Comparison of ENCODE assay signal across 24 mouse cellular contexts in the genomic region with DNA sequence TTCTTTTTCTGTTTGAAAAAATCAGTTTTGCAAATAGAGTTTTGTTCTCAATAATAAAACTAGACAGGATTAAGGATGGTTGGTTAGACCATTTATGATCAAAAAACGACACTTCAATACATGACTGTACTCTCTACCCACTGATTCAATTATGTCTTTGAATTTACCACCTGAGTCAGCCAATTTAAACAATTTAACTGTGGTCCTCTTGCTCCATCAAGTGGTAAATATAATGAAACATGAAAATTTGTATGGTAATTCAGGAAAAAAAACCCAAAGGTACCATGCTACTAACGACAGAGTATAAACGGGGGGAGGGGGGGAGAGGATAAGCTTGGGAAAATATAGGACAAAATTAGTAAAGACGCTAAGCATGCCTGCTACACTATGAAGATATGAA.
DNase-seq lines count a peak whose midpoint lies in the region; TF ChIP-seq lines count a peak whose summit lies in the region.
"Had no signal": no experiment of that assay in that cellular context is flagged by ENCODE, and none has a peak within 500 bp of the region (broad histone marks: within the 10 kb centered on the region; RNA-seq: fewer than 3 reads in every experiment).

No protein-coding gene starts in this region.

- TF ChIP-seq CTCF in heart, adult 2 months (IDR thresholded peaks at IDR 0.05) = peak; percentile 17; the same call in 1 of the 2 replicates
- peak; percentile 35 for TF ChIP-seq CTCF in left cerebral cortex, adult 2 months (IDR thresholded peaks at IDR 0.05)
- TF ChIP-seq CTCF in cortical plate, adult 2 months (IDR thresholded peaks at IDR 0.05; ENCODE audit: extremely low read depth, insufficient read depth, low read length) = 0 out of 2 replicates have a peak, but pooled peaks have one; percentile 4

- H3K9ac ChIP-seq in heart, adult 2 months (ENCODE audit: low read depth, low read length) = no peak overlapping the region
- H3K9ac ChIP-seq: embryonic facial prominence, embryonic 13.5 days; liver, embryonic 14.5 days; lung, embryonic 15.5 days; midbrain, embryonic 15.5 days had no signal

- 66% methylated on average over 4 of the region's 4 CpGs for WGBS in heart, adult 2 months

- H3K79me2 ChIP-seq in heart, adult 2 months (replicated peaks; ENCODE audit: control insufficient read depth, insufficient read depth, low read length) = no peaks in the 10 kb centered on the region

- no peak for DNase-seq in heart, adult 2 months
- no peak for DNase-seq in heart, adult 18-20 months
- no peak for DNase-seq in left cerebral cortex, adult 2 months (ENCODE audit: extremely low spot score in 1 of 2, low spot score in 2 of 2)
- DNase-seq in left cerebral cortex, adult 18-20 months (ENCODE audit: low spot score in 2 of 2) = no peak
- peak; percentile 4 for DNase-seq in ES-CJ7 (ENCODE audit: low read depth, low spot score)
- DNase-seq in yolk sac, embryonic 10.5 days (ENCODE audit: low spot score) = no peak
- DNase-seq in adrenal gland, postnatal 14 days = no peak
- DNase-seq: adrenal gland, postnatal 36 days; cerebellum, adult 11-12 months; cerebellum, postnatal 14 days; embryo, embryonic 11 days; gastrocnemius, adult 2 months; kidney, adult 8-10 months; kidney, postnatal 25 days; lung, postnatal 36 days; thymus, adult 2 months had no signal

- no peak overlapping the region for H3K4me3 ChIP-seq in heart, adult 2 months
- H3K4me3 ChIP-seq in left cerebral cortex, adult 2 months = no peak overlapping the region
- H3K4me3 ChIP-seq in cortical plate, adult 2 months (ENCODE audit: insufficient read depth, low read length) = no peak overlapping the region
- H3K4me3 ChIP-seq: embryonic facial prominence, embryonic 13.5 days; gastrocnemius, adult 2 months; heart, embryonic 10.5 days; hindbrain, embryonic 10.5 days; lung, embryonic 15.5 days; megakaryocyte, embryonic 14.5 days; midbrain, embryonic 15.5 days had no signal

- no peaks in the 10 kb centered on the region for H3K36me3 ChIP-seq in heart, adult 2 months (ENCODE audit: control insufficient read depth, insufficient read depth, low read length)
- H3K36me3 ChIP-seq: embryonic facial prominence, embryonic 13.5 days; heart, embryonic 10.5 days; hindbrain, embryonic 10.5 days; lung, embryonic 15.5 days; midbrain, embryonic 15.5 days had no signal

- no peak for TF ChIP-seq EP300 in heart, adult 2 months (IDR thresholded peaks at IDR 0.05; ENCODE audit: insufficient read depth, low read depth, low read length)

- H3K27ac ChIP-seq in heart, adult 2 months = no peak overlapping the region
- no peak overlapping the region for H3K27ac ChIP-seq in left cerebral cortex, adult 2 months
- H3K27ac ChIP-seq in cortical plate, adult 2 months (ENCODE audit: insufficient read depth, low read length) = no peak overlapping the region
- H3K27ac ChIP-seq: embryonic facial prominence, embryonic 13.5 days; gastrocnemius, adult 2 months; heart, embryonic 10.5 days; hindbrain, embryonic 10.5 days; liver, embryonic 14.5 days; lung, embryonic 15.5 days; midbrain, embryonic 15.5 days had no signal

- no peaks in the 10 kb centered on the region for H3K4me1 ChIP-seq in heart, adult 2 months (ENCODE audit: control insufficient read depth, insufficient read depth, low read length)
- H3K4me1 ChIP-seq in cortical plate, adult 2 months (ENCODE audit: control insufficient read depth, insufficient read depth, low read length) = no peaks in the 10 kb centered on the region
- H3K4me1 ChIP-seq: embryonic facial prominence, embryonic 13.5 days; heart, embryonic 10.5 days; hindbrain, embryonic 10.5 days; lung, embryonic 15.5 days; megakaryocyte, embryonic 14.5 days; midbrain, embryonic 15.5 days had no signal

- no peak for TF ChIP-seq POLR2A in heart, adult 2 months (IDR thresholded peaks at IDR 0.05; ENCODE audit: insufficient read depth, low read depth, low read length)
- TF ChIP-seq POLR2A in cortical plate, adult 2 months (IDR thresholded peaks at IDR 0.05; ENCODE audit: extremely low read depth, insufficient read depth, low read length) = no peak

- intact Hi-C loops in heart, adult 2 months (cut with DNase I) = no loop called here
- intact Hi-C loops in left cerebral cortex, adult 2 months (cut with DNase I) = loop anchor here (2.0 to 5.0 kb wide), 2 partner anchors 1739 to 1832 kb away; no protein-coding TSS in a partner anchor

- no peaks in the 10 kb centered on the region for H3K27me3 ChIP-seq in heart, adult 2 months (ENCODE audit: control insufficient read depth, insufficient read depth, low read length)
- H3K27me3 ChIP-seq: embryonic facial prominence, embryonic 13.5 days; lung, embryonic 15.5 days; megakaryocyte, embryonic 14.5 days; midbrain, embryonic 15.5 days had no signal
